Mouse (Mus musculus) heart, postnatal 0 days (tissue): ENCODE results near the gene Tspyl3. TPM values are rescaled to one million over a fixed set of nuclear protein-coding genes. Genes with fewer than 3 reads are reported as not detected.

ENCODE experiments used
- ATAC-seq: fragments of 200-750 bp; cut with Nextera tagmentation; 2 replicates; pipeline ENCODE4 v1.8.0; 2017; ENCODE audit warnings: low read depth, moderate number of reproducible peaks, moderate library complexity; ENCODE audit not compliant: insufficient read depth
- DNase-seq: peaks from one replicate; pipeline ENCODE4 v3.0.0-alpha.2; 2016; ENCODE audit warnings: low spot score
- H3K27ac ChIP-seq: fragments of 300-500 bp; sonication (generic); 2 replicates; pipeline ENCODE4 v1.5.1; 2014; ENCODE audit warnings: low read depth, mild to moderate bottlenecking
- H3K27me3 ChIP-seq: fragments of 300-500 bp; sonication (generic); 2 replicates; pipeline ENCODE4 v1.6.1; 2014; ENCODE audit warnings: low read length, mixed read lengths; ENCODE audit not compliant: control insufficient read depth, insufficient read depth
- H3K36me3 ChIP-seq: fragments of 300-500 bp; sonication (generic); replicated peaks from 2 replicates; pipeline ENCODE4 v1.6.1; 2014; ENCODE audit warnings: low read length, mixed read lengths; ENCODE audit not compliant: control insufficient read depth, insufficient read depth
- H3K4me1 ChIP-seq: fragments of 300-500 bp; sonication (generic); 2 replicates; pipeline ENCODE4 v1.6.1; 2014; ENCODE audit warnings: antibody characterized with exemption; ENCODE audit not compliant: control insufficient read depth, insufficient read depth
- H3K4me2 ChIP-seq: fragments of 300-500 bp; sonication (generic); 2 replicates; pipeline ENCODE4 v1.6.1; 2014; ENCODE audit warnings: low read depth, mild to moderate bottlenecking, low read length, moderate library complexity
- H3K4me3 ChIP-seq: fragments of 300-500 bp; sonication (generic); 2 replicates; pipeline ENCODE4 v1.5.1; 2014; ENCODE audit warnings: low read depth, low read length
- H3K9ac ChIP-seq: fragments of 300-500 bp; sonication (generic); replicated peaks from 2 replicates; pipeline ENCODE4 v1.6.1; 2014; ENCODE audit warnings: low read depth, low read length, mixed read lengths
- H3K9me3 ChIP-seq: fragments of 300-500 bp; sonication (generic); replicated peaks from 2 replicates; pipeline ENCODE4 v1.6.1; 2016; ENCODE audit warnings: low read length; ENCODE audit not compliant: control insufficient read depth
- CTCF ChIP-seq: IDR thresholded peaks from 2 replicates; pipeline ENCODE4 v1.5.1; 2016; ENCODE audit warnings: antibody characterized with exemption, control low read depth, low read depth
- EP300 ChIP-seq: IDR thresholded peaks from 2 replicates; pipeline ENCODE4 v1.6.1; 2016; ENCODE audit warnings: antibody characterized with exemption, low read depth
- WGBS: fragments of 180-500 bp; shearing (Covaris S2); extraction: QIAGEN DNeasy Blood & Tissue Kit; methylation state at CpG from one replicate; pipeline ENCODE4 v1.1.7; 2014; 5-methylcytosine and 5-hydroxymethylcytosine counted together
- polyA plus RNA-seq: library from polyadenylated mRNA; unstranded; fragments of >200 nt; fragmentation: Nextera tagmentation; extraction: Ambion mirVana; gene quantifications from 2 replicates; pipeline ENCODE4 v1.2.1, GENCODE M21; 2015
- total RNA-seq: library from RNA; depleted of rRNA; stranded (reverse); fragments of >200 nt; gene quantifications from 2 replicates; pipeline ENCODE4 v1.2.3, GENCODE M21; 2014; ENCODE audit warnings: low replicate concordance

Tspyl3 gene
- total and polyA plus RNA-seq, 2 experiments from 2014 or later: 0.95 to 2.7 TPM

GRCm38 (mm10) chr2:153222566-153222965, 2.7 kb downstream of the Tspyl3 start:
- Histone ChIP-seq H3K27me3 (no peaks in the 10 kb centered on the region), H3K4me3 (no peak overlapping the region), H3K9ac (no peak overlapping the region), H3K27ac (no peak overlapping the region), H3K9me3 (no peaks in the 10 kb centered on the region), H3K4me2 (no peak overlapping the region), H3K4me1 (peaks cover 11% of the 10 kb centered on the region), H3K36me3 (no peaks in the 10 kb centered on the region)
- no peak for DNase-seq
- TF ChIP-seq CTCF: no peak
- no peak for TF ChIP-seq EP300
- whole genome bisulfite sequencing: 92% methylated on average over 2 of the region's 2 CpGs
- ATAC-seq: no peak

- DNase-seq (no peak), ATAC-seq (no peak)
- H3K4me2 ChIP-seq: no peak overlapping the region
- H3K36me3 ChIP-seq: no peaks in the 10 kb centered on the region
- H3K27me3 ChIP-seq: no peaks in the 10 kb centered on the region
- no peak overlapping the region for H3K9ac ChIP-seq
- no peak overlapping the region for H3K4me3 ChIP-seq
- no peak overlapping the region for H3K27ac ChIP-seq
- peaks cover 11% of the 10 kb centered on the region for H3K4me1 ChIP-seq
- H3K9me3 ChIP-seq: no peaks in the 10 kb centered on the region
- TF ChIP-seq CTCF (no peak), EP300 (no peak)
These were observed 3.1 kb downstream of the Tspyl3 start for GRCm38 (mm10) chr2:153222130-153222529.

DNA sequence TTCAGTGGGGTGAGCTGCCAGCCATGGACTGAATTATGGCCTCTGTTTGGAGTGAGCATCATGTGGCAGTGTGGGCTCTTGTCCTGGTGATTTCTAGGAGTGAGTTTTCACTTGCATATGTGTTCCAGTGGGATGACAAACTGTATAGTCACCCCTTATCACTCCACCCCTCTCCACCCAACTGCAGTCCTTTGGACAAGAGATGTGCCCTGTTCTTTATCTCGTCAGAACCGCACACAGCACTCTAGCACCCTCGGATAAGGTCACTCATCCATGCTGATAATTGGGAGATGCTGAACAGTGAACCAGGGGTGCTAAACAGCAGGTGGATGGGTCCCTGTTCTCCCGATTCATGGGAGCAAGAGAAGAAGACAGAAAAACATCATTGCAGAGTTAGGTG, 3.6 kb downstream of the Tspyl3 start:
- WGBS: 47% methylated on average over 4 of the region's 4 CpGs
- no peak overlapping the region for H3K4me2 ChIP-seq
- no peak overlapping the region for H3K9ac ChIP-seq
- TF ChIP-seq CTCF (no peak), EP300 (no peak)
- H3K27ac ChIP-seq: no peak overlapping the region
- ATAC-seq (no peak), DNase-seq (no peak)
- H3K36me3 ChIP-seq: no peaks in the 10 kb centered on the region
- H3K27me3 ChIP-seq: no peaks in the 10 kb centered on the region
- no peak overlapping the region for H3K4me3 ChIP-seq
- H3K4me1 ChIP-seq: peaks cover 11% of the 10 kb centered on the region
- no peaks in the 10 kb centered on the region for H3K9me3 ChIP-seq

GRCm38 (mm10) chr2:153218516-153218915, 6.7 kb downstream of the Tspyl3 start:
- H3K4me2 ChIP-seq: no peak overlapping the region
- 57% methylated on average over 3 of the region's 3 CpGs for WGBS
- no peak for ATAC-seq
- H3K27me3 ChIP-seq: no peaks in the 10 kb centered on the region
- H3K4me1 ChIP-seq: peaks cover 6% of the 10 kb centered on the region; the same call in 1 of the 2 replicates
- no peak overlapping the region for H3K9ac ChIP-seq
- no peak overlapping the region for H3K4me3 ChIP-seq
- no peak overlapping the region for H3K27ac ChIP-seq
- no peaks in the 10 kb centered on the region for H3K36me3 ChIP-seq
- H3K9me3 ChIP-seq: no peaks in the 10 kb centered on the region
- DNase-seq: no peak
- TF ChIP-seq CTCF: no peak
- TF ChIP-seq EP300: no peak

DNA sequence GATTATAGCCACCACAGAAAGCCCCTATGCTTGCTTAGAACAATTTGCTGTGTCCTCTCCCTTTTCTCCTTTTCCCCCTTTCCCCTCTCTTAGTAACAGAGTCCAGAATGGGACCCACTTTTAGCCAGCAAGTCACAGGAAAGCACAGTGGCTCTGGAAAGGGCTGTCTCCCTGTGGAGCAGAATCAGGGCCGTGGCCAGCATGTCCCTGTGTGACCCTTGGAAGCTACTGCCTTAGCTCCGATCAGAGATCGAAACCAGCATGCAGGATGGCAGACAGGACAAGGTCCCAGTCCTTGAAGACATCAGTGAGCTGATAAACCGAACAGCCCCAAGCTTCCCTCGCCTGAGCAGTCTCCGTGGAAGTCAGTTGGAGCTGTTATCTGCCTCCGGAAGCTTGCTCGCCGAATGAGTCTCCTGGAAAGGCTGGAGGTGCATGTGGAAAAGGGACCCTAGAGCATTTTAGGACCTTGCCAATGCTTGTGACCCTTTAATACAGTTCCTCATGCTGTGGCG, 7.4 kb downstream of the Tspyl3 start:
- no peaks in the 10 kb centered on the region for H3K27me3 ChIP-seq
- ATAC-seq (no peak), DNase-seq (no peak)
- H3K9ac ChIP-seq: no peak overlapping the region
- TF ChIP-seq CTCF (no peak), EP300 (no peak)
- H3K9me3 ChIP-seq: no peaks in the 10 kb centered on the region
- H3K4me3 ChIP-seq: no peak overlapping the region
- no peak overlapping the region for H3K27ac ChIP-seq
- H3K4me1 ChIP-seq: peaks cover 6% of the 10 kb centered on the region; the same call in 1 of the 2 replicates
- 45% methylated on average over 10 of the region's 10 CpGs for WGBS
- no peaks in the 10 kb centered on the region for H3K36me3 ChIP-seq
- H3K4me2 ChIP-seq: no peak overlapping the region

DNA sequence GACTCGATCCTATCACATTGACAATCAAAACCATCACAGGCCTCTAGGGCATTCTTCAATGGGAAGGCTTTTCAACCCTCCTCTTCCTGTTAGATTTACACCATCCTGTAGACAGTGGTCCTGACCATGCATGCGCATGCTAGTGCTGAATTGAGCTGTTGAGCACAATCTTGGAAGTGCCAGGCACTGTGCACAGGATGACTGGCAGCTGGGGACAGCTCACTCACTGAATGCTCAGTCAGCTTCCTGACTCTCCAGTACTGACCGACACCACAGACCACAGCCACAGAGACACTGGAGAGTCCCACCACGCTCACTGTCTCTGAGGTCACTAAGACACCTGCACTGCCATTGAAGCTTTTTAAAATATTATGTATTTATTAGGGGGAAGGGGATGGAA, 9.8 kb downstream of the Tspyl3 start:
- ATAC-seq (no peak), DNase-seq (no peak)
- Histone ChIP-seq H3K27me3 (no peaks in the 10 kb centered on the region), H3K4me3 (no peak overlapping the region), H3K4me2 (no peak overlapping the region), H3K9me3 (no peaks in the 10 kb centered on the region), H3K27ac (no peak overlapping the region), H3K9ac (no peak overlapping the region), H3K36me3 (0 out of 2 replicates have a peak, but pooled peaks cover 3% of the 10 kb centered on the region), H3K4me1 (peaks cover 6% of the 10 kb centered on the region; the same call in 1 of the 2 replicates)
- TF ChIP-seq CTCF: no peak
- TF ChIP-seq EP300: no peak
- whole genome bisulfite sequencing: 67% methylated on average over 4 of the region's 4 CpGs
